Mouse (Mus musculus): Measurements from ENCODE around the gene Pold2. TPM values are rescaled to one million over a fixed set of nuclear protein-coding genes. Genes with fewer than 3 reads are reported as not detected.
"Not testable (repeated sequence)": the region's sequence is repeated elsewhere in the genome, so short reads cannot be mapped to it uniquely, and the experiment has no call there.

Gene Pold2
- total RNA-seq, 2 experiments from 2014 or later, result 19.0 to 23.8 TPM

DNA sequence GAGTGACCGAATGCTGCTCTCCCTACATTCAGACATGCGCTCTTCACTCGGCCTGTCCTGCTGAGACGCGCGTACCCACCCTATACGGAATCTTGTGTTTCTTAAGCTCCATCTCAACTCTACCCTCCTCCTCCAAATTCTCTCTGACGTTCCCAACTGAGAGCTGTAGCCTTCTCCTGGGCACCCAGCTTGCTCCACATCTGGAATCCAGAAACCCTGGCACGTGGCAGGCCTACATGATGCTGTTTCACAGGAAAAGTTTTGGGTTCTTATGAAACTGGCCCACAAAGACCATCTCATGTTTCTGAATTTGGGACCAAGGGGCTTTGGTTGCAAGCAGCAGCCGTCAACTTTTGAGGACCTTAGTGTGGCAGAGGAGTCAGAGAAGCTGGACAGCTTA lies 21.2 kb upstream of the Pold2 start:
- no peak for ATAC-seq (ENCODE audit: poor library complexity, severe bottlenecking)

GRCm38 (mm10) chr11:5898531-5898930 lies 20.4 kb upstream of the Pold2 start, which contains the start of gene Myl7:
TSS of gene Myl7 (minus strand) at chr11:5898782.
- ATAC-seq (ENCODE audit: poor library complexity, severe bottlenecking), result no peak

GRCm38 (mm10) chr11:5897839-5898238 lies 19.7 kb upstream of the Pold2 start:
- ATAC-seq (ENCODE audit: poor library complexity, severe bottlenecking), result no peak

DNA sequence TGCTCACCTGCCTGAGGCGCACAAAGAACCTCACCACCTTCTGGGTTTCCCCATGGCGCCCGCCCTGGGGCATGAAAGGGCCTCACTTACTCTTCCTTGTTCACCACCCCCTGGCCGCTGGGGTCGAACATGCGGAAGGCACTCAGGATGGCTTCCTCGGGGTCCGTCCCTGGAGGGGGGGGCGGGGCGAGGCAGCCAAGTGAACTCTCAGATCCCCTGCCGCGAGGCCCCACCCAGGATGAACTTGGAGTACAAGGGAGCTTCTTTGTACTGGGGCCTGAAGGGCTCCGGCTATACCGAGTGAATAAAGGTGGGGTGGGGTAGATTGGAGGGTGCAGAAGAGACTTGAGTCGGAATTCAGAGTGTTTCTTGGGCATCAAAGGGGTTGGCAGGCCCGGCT lies 19.1 kb upstream of the Pold2 start:
- ATAC-seq (ENCODE audit: poor library complexity, severe bottlenecking), result no peak

DNA sequence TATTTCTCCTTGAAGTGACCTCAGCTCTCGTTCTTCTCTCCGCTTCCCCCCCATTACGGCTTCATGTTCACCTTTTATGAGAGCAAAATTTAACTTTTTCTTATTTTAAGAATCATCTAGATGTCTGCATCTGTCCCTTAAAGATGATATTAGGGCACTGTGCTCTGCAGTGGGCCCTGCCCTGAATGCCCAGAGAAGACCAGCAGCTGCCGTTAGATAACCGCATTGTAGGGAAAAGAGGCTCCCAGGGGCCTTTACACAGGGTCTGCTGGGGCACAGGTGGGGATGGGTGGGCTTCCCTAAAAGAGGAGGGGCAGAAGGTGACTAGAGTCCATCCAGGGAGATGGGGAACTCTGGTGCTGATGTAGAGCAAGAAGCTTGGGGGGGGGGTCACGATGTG lies 15.7 kb upstream of the Pold2 start:
- ATAC-seq (ENCODE audit: poor library complexity, severe bottlenecking), result no peak

DNA sequence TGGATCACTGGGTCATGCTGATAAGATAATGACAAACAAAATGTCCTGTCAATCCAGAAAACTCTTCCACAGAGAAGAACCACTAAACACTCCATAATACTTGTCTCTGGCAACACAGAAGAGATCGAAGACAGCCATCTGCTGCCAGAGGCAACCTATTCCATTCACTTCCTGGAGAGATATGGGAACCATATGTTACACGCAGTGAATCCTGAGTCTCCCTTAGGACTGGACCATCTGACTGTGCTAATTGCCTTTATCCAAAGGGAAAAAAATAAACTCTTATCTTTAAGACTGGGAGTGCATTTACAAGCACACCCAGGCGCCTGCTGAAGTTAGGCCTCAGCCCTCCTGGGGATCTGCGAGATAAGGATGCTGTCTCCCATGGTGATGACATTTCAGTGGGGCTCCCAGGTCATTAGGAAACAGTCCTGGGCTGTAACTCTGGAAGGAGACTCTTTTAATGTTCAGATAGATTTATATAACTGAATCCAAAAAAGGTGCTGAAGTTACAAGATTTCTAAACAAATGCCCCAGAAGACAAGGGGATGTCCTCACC lies 14.8 kb upstream of the Pold2 start:
- ATAC-seq (ENCODE audit: poor library complexity, severe bottlenecking), result no peak

DNA sequence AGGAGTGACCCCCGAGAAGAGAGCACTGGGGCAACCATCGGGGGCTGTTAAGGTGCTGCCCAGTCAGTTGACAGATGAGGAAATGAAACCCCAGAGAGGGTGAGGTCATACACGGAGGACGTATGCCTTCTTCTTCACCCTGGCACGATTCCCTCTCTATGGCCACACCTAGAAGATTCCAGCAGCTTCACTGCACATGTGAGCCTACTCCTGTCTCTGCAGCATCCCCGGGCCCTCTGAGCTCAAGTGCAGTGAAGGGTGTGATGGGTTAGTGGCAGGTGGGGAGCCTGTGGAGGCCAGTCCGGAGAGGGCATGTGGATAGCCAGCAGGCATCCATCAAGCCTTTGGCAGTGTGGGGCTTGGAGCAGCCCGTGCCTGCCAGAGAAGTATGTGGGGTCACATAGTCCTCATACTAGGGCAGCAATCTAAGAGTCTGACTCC lies 14.1 kb upstream of the Pold2 start:
- ATAC-seq (ENCODE audit: poor library complexity, severe bottlenecking), result peak; percentile 47; the same call in 1 of the 2 replicates

GRCm38 (mm10) chr11:5888563-5888962 lies 10.5 kb upstream of the Pold2 start:
- not testable (repeated sequence) for ATAC-seq (ENCODE audit: poor library complexity, severe bottlenecking)

DNA sequence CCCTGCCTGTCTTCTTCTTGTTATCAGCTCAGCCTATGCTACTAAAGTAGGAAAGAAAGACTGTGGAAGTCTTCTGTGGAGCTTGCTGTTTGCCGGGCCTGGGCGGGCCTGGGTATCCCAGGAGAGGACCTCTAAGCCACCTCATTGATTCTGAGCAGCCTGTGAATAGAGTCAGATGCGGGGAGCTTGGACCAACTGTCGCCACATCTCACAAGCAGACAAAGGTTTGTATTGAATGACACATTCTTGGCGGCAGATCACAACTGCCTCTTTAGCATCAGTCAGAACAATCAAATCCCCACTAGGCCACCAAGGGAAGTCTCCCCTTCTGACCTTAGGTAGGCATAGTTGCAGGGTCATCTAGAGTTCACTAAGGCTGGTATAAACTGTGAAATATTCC lies 9.2 kb upstream of the Pold2 start:
- ATAC-seq (ENCODE audit: poor library complexity, severe bottlenecking), result no peak

GRCm38 (mm10) chr11:5886187-5886586 lies 8.1 kb upstream of the Pold2 start:
- ATAC-seq (ENCODE audit: poor library complexity, severe bottlenecking), result peak; percentile 61

DNA sequence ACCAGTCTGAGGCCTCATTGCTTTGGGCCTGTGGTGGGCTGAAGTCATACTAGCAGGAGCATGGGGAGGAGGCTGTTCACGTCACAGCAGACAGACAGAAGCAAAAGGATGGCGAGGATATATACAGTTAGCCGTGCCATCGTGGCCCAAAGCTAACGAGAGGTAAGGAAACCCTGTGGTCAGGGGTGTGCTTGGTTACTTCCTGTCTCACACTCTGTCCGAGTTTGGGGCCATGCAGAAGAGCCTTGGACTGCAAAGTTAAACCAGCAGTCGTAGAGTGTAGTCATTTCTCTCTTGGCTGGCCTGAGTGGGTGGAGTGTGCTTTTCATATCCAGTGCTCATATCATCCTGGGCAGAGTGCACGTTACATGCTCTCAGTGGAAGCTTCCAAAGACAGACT lies 4.4 kb upstream of the Pold2 start:
- ATAC-seq (ENCODE audit: poor library complexity, severe bottlenecking), result peak; percentile 31

DNA sequence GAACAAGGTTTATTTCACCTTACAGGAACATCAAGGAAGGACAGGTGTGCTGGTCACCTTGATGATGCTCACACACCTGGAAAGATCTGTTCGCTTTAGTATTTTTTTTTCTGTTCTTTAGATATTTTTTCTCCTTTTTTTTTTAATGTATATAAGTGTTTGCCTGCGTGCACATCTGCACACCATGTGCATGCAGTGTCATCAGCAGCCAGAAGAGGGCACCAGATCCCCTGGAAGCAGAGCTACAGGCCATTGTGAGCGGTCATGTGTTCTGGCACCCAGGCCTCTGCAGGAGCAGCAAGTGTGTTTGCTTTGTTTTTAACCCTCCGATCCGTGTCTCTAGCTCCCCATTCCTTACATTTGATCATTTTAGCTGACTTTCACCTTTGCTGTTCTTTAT lies 1.8 kb upstream of the Pold2 start:
- ATAC-seq (ENCODE audit: poor library complexity, severe bottlenecking), result peak; percentile 47

DNA sequence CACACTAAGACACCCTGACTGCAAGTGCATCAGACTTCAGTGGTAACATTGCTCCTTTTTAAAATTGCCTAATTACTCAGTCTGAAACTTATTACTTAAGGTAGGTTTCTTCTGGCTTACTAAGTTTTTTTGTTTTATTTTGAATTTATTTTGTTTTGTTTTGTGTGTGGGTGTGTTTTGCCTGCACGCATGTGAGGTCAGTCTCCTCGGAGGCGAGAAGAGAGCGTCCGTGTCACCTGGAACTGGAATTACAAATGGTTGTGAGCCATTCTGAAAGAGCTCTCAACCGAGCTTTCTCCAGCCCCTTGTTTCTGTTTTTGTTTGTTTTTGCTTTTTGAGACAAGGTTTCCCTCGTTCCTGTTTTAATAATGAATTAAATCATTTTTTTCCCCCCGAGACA lies 569 bp upstream of the Pold2 start:
- no peak for ATAC-seq (ENCODE audit: poor library complexity, severe bottlenecking)

- ATAC-seq (ENCODE audit: poor library complexity, severe bottlenecking), result no peak
These were observed 671 bp downstream of the Pold2 start for GRCm38 (mm10) chr11:5877421-5877820.

DNA sequence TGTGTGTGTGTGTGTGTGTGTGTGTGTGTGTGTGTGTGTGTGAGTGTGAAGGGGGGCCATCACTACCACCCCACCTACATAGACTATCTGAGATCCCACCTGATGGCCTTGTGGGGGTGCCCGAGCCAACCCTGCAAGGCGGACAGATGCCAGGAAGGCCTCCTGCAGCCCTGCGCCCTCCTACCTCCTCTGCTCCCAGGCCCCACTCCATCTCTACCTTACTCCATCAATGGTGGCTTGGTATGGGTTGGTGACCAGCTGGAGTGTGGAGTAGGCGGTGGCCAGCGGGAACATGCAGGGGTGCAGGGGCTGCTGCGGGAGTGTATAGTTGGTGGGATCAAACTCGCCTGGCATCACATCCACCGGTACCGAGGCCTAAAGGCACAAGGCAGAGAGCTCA lies 4.9 kb downstream of the Pold2 start:
- no peak for ATAC-seq (ENCODE audit: poor library complexity, severe bottlenecking)

GRCm38 (mm10) chr11:5872707-5873106 lies 5.4 kb downstream of the Pold2 start:
- no peak for ATAC-seq (ENCODE audit: poor library complexity, severe bottlenecking)

- ATAC-seq (ENCODE audit: poor library complexity, severe bottlenecking), result no peak
These were observed 8.0 kb downstream of the Pold2 start for GRCm38 (mm10) chr11:5870069-5870468.

GRCm38 (mm10) chr11:5869331-5869730 lies 8.8 kb downstream of the Pold2 start:
- ATAC-seq (ENCODE audit: poor library complexity, severe bottlenecking), result no peak

DNA sequence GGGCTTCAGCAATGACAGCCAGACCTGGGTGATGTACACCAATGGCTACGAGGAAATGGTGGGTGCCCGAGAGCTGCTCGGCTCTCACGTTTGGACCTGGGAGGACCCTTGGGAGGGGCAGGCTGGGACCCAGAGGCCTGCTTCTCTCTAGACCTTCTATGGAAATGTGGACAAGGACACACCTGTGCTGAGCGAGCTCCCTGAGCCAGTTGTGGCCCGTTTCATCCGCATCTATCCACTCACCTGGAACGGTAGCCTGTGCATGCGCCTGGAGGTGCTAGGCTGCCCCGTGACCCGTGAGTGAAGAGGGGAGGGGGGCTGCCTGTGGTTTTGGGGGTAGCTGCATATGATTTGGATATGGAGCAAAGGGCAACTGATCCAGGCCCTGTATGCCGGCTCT lies 9.8 kb downstream of the Pold2 start:
- no peak for ATAC-seq (ENCODE audit: poor library complexity, severe bottlenecking)

- no peak for ATAC-seq (ENCODE audit: poor library complexity, severe bottlenecking)
These were observed 10.9 kb downstream of the Pold2 start for GRCm38 (mm10) chr11:5867196-5867595.

DNA sequence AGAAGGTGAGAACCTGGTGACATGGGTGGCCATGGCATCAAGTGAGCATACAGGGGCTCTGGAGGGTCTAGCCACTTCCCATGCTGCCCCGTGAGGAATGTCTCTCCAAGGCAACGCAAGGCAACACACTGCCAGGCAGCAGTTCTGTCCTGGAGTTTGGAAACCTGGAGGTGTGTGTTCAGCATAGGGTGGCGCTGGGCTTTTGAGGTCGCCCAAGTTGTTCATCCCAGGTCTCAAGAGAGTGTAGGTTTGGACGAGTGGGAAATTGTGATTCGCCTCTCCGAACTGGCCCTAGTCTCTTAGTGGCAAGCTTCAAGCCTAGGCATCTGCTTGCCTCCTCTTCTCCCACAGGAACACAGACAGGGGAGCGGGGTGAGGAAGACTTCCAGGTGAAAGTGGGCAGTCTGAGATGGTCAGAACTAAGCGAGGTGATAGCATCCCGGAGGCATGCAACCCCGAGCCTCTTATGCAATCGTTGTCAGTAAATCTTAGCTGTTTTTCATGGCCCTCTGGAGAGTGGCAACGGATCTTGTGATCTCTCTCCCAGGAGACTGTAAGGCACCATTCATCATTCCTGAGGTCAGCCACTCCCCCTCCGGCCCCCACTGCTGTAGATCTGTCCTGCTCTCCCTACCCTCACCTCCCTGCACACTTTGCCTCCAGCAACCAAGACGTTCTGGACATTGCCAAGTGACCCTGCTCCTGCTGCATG lies 15.5 kb downstream of the Pold2 start:
- no peak for ATAC-seq (ENCODE audit: poor library complexity, severe bottlenecking)

DNA sequence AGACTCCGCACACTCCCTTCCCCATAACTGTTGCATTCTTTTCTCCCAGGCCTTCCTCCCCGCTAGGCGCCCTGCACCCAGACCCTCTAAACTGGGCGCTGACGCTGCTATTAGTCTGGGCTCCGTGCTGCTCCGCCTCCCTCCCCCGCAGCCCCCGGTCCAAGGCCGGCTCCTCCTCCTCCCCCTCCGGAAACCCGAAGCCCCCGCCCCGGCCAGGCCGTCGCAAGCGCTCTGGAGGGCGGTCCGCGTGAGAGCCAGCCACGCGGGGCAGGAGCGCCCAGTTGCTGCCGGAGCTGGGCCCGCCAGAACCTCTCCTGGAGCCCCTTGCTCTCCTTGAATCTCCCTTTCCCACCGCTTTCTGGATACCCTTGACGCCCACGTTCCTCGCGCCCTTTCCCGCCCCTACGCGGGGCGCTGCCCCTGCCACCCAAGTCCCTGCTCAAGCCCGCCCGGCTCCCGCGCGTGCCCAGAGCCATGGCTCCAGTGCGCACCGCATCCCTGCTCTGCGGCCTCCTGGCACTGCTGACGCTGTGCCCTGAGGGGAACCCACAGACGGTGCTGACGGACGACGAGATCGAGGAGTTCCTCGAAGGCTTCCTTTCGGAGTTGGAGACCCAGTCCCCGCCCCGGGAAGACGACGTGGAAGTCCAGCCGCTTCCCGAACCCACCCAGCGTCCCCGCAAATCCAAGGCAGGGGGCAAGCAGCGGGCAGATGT lies 16.3 kb downstream of the Pold2 start, which contains the start of gene Aebp1:
Aebp1 (plus strand) TSS at position 270 of the 716 bp plus-strand sequence.
- no peak for ATAC-seq (ENCODE audit: poor library complexity, severe bottlenecking)
